Mouse (Mus musculus) ovary, adult 18-20 months (tissue): ENCODE results near the gene Mfsd11.
"Not testable (repeated sequence)": the region's sequence is repeated elsewhere in the genome, so short reads cannot be mapped to it uniquely, and the experiment has no call there.

ENCODE experiments used
- DNase-seq: peaks from one replicate; pipeline ENCODE4 v3.0.0; 2022; ENCODE audit warnings: low spot score, mixed read lengths

Mfsd11 gene

GRCm38 (mm10) chr11:116882446-116882845, 30.2 kb downstream of the Mfsd11 start:
- no peak for DNase-seq

GRCm38 (mm10) chr11:116884061-116884460, 31.8 kb downstream of the Mfsd11 start:
- no peak for DNase-seq

- DNase-seq: peak; percentile 45
Observed at GRCm38 (mm10) chr11:116885275-116886151, 33.3 kb downstream of the Mfsd11 start.

GRCm38 (mm10) chr11:116887136-116887535, 34.9 kb downstream of the Mfsd11 start:
- no peak for DNase-seq

GRCm38 (mm10) chr11:116893532-116894442, 41.5 kb downstream of the Mfsd11 start:
- DNase-seq: no peak

GRCm38 (mm10) chr11:116895402-116895801, 43.2 kb downstream of the Mfsd11 start:
- no peak for DNase-seq

- no peak for DNase-seq
Observed at GRCm38 (mm10) chr11:116899247-116899646, 47.0 kb downstream of the Mfsd11 start.

- DNase-seq: not testable (repeated sequence)
Observed at GRCm38 (mm10) chr11:116902588-116902987, 50.3 kb downstream of the Mfsd11 start.

GRCm38 (mm10) chr11:116905741-116906456, 53.7 kb downstream of the Mfsd11 start:
- no peak for DNase-seq

- DNase-seq: no peak
Observed at GRCm38 (mm10) chr11:116913573-116913972, 61.3 kb downstream of the Mfsd11 start.

- no peak for DNase-seq
Observed at GRCm38 (mm10) chr11:116914267-116914885, 62.1 kb downstream of the Mfsd11 start.

- DNase-seq: no peak
Observed at GRCm38 (mm10) chr11:116915241-116915640, 63.0 kb downstream of the Mfsd11 start.

- no peak for DNase-seq
Observed at GRCm38 (mm10) chr11:116917361-116917760, 65.1 kb downstream of the Mfsd11 start.

- peak; percentile 53 for DNase-seq
Observed at GRCm38 (mm10) chr11:116918323-116919185, 66.3 kb downstream of the Mfsd11 start, which contains the start of gene Mgat5b. Gene Mgat5b, plus strand, starts transcription at chr11:116918863.

- no peak for DNase-seq
Observed at GRCm38 (mm10) chr11:116919186-116920020, 67.2 kb downstream of the Mfsd11 start.

GRCm38 (mm10) chr11:116920746-116921145, 68.5 kb downstream of the Mfsd11 start:
- no peak for DNase-seq

- no peak for DNase-seq
Observed at GRCm38 (mm10) chr11:116922058-116922457, 69.8 kb downstream of the Mfsd11 start.
